Mouse (Mus musculus) cerebellum, postnatal 4 days (tissue): Measurements from ENCODE around the gene Mgst2.

Experiments
- DNase-seq, 2 experiments: peaks; one replicate each; pipeline ENCODE4 v3.0.0; 2022; ENCODE audit warnings: low spot score in 2 of 2, mixed read lengths in 1 of 2

Gene Mgst2

GRCm38 (mm10) chr3:51660060-51660459 lies at the start of gene Mgst2:
TSS of gene Mgst2 (plus strand) at chr3:51660360.
- no peak for DNase-seq

GRCm38 (mm10) chr3:51611972-51612371 lies 48.2 kb upstream of the Mgst2 start:
- DNase-seq: peak in 1 of 2 experiments; percentile 44

GRCm38 (mm10) chr3:51612398-51613356 lies 47.5 kb upstream of the Mgst2 start:
- DNase-seq: no peak

GRCm38 (mm10) chr3:51614278-51614677 lies 45.9 kb upstream of the Mgst2 start:
- DNase-seq: no peak

- no peak for DNase-seq
Measured at GRCm38 (mm10) chr3:51623956-51624355, 36.2 kb upstream of the Mgst2 start.

GRCm38 (mm10) chr3:51627741-51628140 lies 32.4 kb upstream of the Mgst2 start:
- no peak for DNase-seq

GRCm38 (mm10) chr3:51628977-51629376 lies 31.2 kb upstream of the Mgst2 start:
- DNase-seq: no peak

GRCm38 (mm10) chr3:51630746-51631145 lies 29.4 kb upstream of the Mgst2 start:
- no peak for DNase-seq

- no peak for DNase-seq
Measured at GRCm38 (mm10) chr3:51631971-51632370, 28.2 kb upstream of the Mgst2 start.

- no peak for DNase-seq
Measured at GRCm38 (mm10) chr3:51634451-51634850, 25.7 kb upstream of the Mgst2 start.

GRCm38 (mm10) chr3:51635960-51636359 lies 24.2 kb upstream of the Mgst2 start:
- DNase-seq: no peak

GRCm38 (mm10) chr3:51636700-51637099 lies 23.5 kb upstream of the Mgst2 start:
- DNase-seq: no peak

GRCm38 (mm10) chr3:51637326-51637725 lies 22.8 kb upstream of the Mgst2 start:
- DNase-seq: no peak

- DNase-seq: no peak
Measured at GRCm38 (mm10) chr3:51638260-51638659, 21.9 kb upstream of the Mgst2 start.

GRCm38 (mm10) chr3:51645484-51645883 lies 14.7 kb upstream of the Mgst2 start:
- no peak for DNase-seq

- no peak for DNase-seq
Measured at GRCm38 (mm10) chr3:51646301-51646700, 13.9 kb upstream of the Mgst2 start.

- DNase-seq: no peak
Measured at GRCm38 (mm10) chr3:51647356-51647755, 12.8 kb upstream of the Mgst2 start.

- peak; percentile 53 to 79 for DNase-seq
Measured at GRCm38 (mm10) chr3:51648037-51648664, 12.0 kb upstream of the Mgst2 start.

GRCm38 (mm10) chr3:51649426-51649825 lies 10.7 kb upstream of the Mgst2 start:
- no peak for DNase-seq

- no peak for DNase-seq
Measured at GRCm38 (mm10) chr3:51649986-51650385, 10.2 kb upstream of the Mgst2 start.

GRCm38 (mm10) chr3:51651149-51651548 lies 9.0 kb upstream of the Mgst2 start:
- peak in 1 of 2 experiments; percentile 18 for DNase-seq

GRCm38 (mm10) chr3:51652292-51652691 lies 7.9 kb upstream of the Mgst2 start:
- peak; percentile 48 to 81 for DNase-seq

GRCm38 (mm10) chr3:51652701-51653100 lies 7.5 kb upstream of the Mgst2 start:
- no peak for DNase-seq
